In the genomic region with DNA sequence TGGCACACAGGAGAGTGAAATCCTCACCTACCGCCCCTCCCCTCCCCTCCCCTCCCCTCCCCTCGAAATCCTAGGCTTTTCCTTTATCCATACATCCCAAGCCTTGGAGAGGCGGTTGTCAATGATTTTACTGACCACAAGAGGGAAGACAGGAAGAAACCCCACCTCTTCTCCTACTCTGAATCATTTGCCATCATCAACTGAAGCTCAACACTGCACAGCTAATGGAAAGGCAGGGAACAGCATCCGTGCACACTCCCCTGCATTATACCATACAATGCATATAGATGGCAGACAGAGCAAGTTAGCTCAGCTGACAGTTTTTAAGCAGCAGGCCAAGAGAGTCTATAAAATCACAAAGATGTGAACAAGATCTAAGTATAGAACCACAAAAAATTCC, we compare ENCODE assay signal across 13 mouse cellular contexts. TPM values are rescaled to one million over a fixed set of nuclear protein-coding genes. Genes with fewer than 3 reads are reported as not detected.
A peak's percentile ranks its signal among the peaks of the same experiment; 100 is the strongest.
DNase-seq lines count a peak whose midpoint lies in the region; ATAC-seq and TF ChIP-seq lines count a peak whose summit lies in the region.
"Had no signal": no experiment of that assay in that cellular context is flagged by ENCODE, and none has a peak within 500 bp of the region (broad histone marks: within the 10 kb centered on the region; RNA-seq: fewer than 3 reads in every experiment).

No protein-coding gene starts in this region.

- WGBS in neural tube, embryonic 12.5 days = 20% methylated on average over 4 of the region's 4 CpGs
- WGBS in forebrain, embryonic 13.5 days = 10% methylated on average over 4 of the region's 4 CpGs
- 19% methylated on average over 4 of the region's 4 CpGs for WGBS in midbrain, embryonic 10.5 days

- intact Hi-C loops in left cerebral cortex, adult 2 months (cut with DNase I) = no loop called here

- no peak overlapping the region for H3K27ac ChIP-seq in neural tube, embryonic 12.5 days
- H3K27ac ChIP-seq in forebrain, embryonic 13.5 days = peak overlapping the region; percentile 80
- no peak overlapping the region; the same call in 1 of the 2 replicates for H3K27ac ChIP-seq in midbrain, embryonic 10.5 days (replicated peaks)
- no peak overlapping the region for H3K27ac ChIP-seq in left cerebral cortex, adult 2 months
- H3K27ac ChIP-seq: heart, embryonic 13.5 days; liver, embryonic 15.5 days had no signal

- H3K9ac ChIP-seq in neural tube, embryonic 12.5 days = peak overlapping the region; percentile 45; the same call in 1 of the 2 replicates
- H3K9ac ChIP-seq in forebrain, embryonic 13.5 days = peak overlapping the region; percentile 65; the same call in 1 of the 2 replicates
- H3K9ac ChIP-seq: heart, embryonic 13.5 days; liver, embryonic 15.5 days had no signal

- H3K36me3 ChIP-seq in neural tube, embryonic 12.5 days = no peaks in the 10 kb centered on the region
- H3K36me3 ChIP-seq in forebrain, embryonic 13.5 days (ENCODE audit: poor library complexity, severe bottlenecking) = no peaks in the 10 kb centered on the region
- H3K36me3 ChIP-seq in midbrain, embryonic 10.5 days = no peaks in the 10 kb centered on the region
- H3K36me3 ChIP-seq: heart, embryonic 13.5 days; liver, embryonic 15.5 days had no signal

- peak overlapping the region; percentile 18 for H3K4me3 ChIP-seq in neural tube, embryonic 12.5 days
- peak overlapping the region; percentile 39 for H3K4me3 ChIP-seq in forebrain, embryonic 13.5 days
- 0 out of 2 replicates have a peak overlapping the region, but pooled peaks have one; percentile 14 for H3K4me3 ChIP-seq in midbrain, embryonic 10.5 days
- no peak overlapping the region for H3K4me3 ChIP-seq in left cerebral cortex, adult 2 months
- H3K4me3 ChIP-seq: heart, embryonic 13.5 days; liver, embryonic 15.5 days; myocyte had no signal

- no peak; the same call in 1 of the 2 replicates for TF ChIP-seq CTCF in left cerebral cortex, adult 2 months (IDR thresholded peaks at IDR 0.05)

- H3K4me1 ChIP-seq in neural tube, embryonic 12.5 days = peaks cover 8% of the 10 kb centered on the region
- H3K4me1 ChIP-seq in forebrain, embryonic 13.5 days = peaks cover 37% of the 10 kb centered on the region
- peaks cover 20% of the 10 kb centered on the region for H3K4me1 ChIP-seq in midbrain, embryonic 10.5 days

- ATAC-seq in neural tube, embryonic 12.5 days (ENCODE audit: low FRiP score, low read depth) = peak; percentile 83
- ATAC-seq in forebrain, embryonic 13.5 days = peak; percentile 93
- ATAC-seq: intestine, embryonic 16.5 days had no signal

- H3K27me3 ChIP-seq in neural tube, embryonic 12.5 days (replicated peaks) = no peaks in the 10 kb centered on the region
- H3K27me3 ChIP-seq in forebrain, embryonic 13.5 days = no peaks in the 10 kb centered on the region
- H3K27me3 ChIP-seq in midbrain, embryonic 10.5 days (ENCODE audit: low read depth, poor library complexity, severe bottlenecking) = no peaks in the 10 kb centered on the region
- H3K27me3 ChIP-seq: heart, embryonic 13.5 days; liver, embryonic 15.5 days had no signal

- DNase-seq in neural tube, embryonic 10.5 days (ENCODE audit: extremely low spot score, low spot score) = no peak
- DNase-seq in midbrain, embryonic 10.5 days (ENCODE audit: low spot score) = no peak
- DNase-seq in adrenal gland, postnatal 14 days = no peak
- no peak for DNase-seq in cerebellum, adult 8-10 months
- no peak for DNase-seq in left cerebral cortex, adult 2 months (ENCODE audit: extremely low spot score in 1 of 2, low spot score in 2 of 2)
- DNase-seq: cerebellum, postnatal 25 days; thymus, postnatal 14 days had no signal

- H3K9me3 ChIP-seq in neural tube, embryonic 12.5 days = no peaks in the 10 kb centered on the region
- no peaks in the 10 kb centered on the region for H3K9me3 ChIP-seq in forebrain, embryonic 13.5 days (replicated peaks)
- H3K9me3 ChIP-seq in midbrain, embryonic 10.5 days (replicated peaks) = no peaks in the 10 kb centered on the region
- H3K9me3 ChIP-seq: heart, embryonic 13.5 days; liver, embryonic 15.5 days had no signal

- peak overlapping the region; percentile 41; the same call in 1 of the 2 replicates for H3K4me2 ChIP-seq in neural tube, embryonic 12.5 days (replicated peaks)
- H3K4me2 ChIP-seq in forebrain, embryonic 13.5 days = peak overlapping the region; percentile 25
- H3K4me2 ChIP-seq: heart, embryonic 13.5 days; liver, embryonic 15.5 days had no signal

RNA-seq across cellular contexts. Expression of gene Arhgef12, which starts 35.9 kb away (rescaled TPM):
- polyA plus RNA-seq in neural tube, embryonic 12.5 days (2016; fragmentation: Nextera tagmentation; extraction: Ambion mirVana) = 17.1 and 19.2 TPM in 2 replicates
- polyA plus RNA-seq in forebrain, embryonic 13.5 days (2015; fragmentation: Nextera tagmentation; extraction: Ambion mirVana) = 14.9 and 15.8 TPM in 2 replicates
- polyA plus RNA-seq in midbrain, embryonic 10.5 days (2016; fragmentation: Nextera tagmentation; extraction: Ambion mirVana) = 7.3 and 7.8 TPM in 2 replicates
- total RNA-seq in adrenal gland, postnatal 14 days (2021) = 115 and 123 TPM in 2 replicates
- 100 to 1,000 TPM; 162 to 164 TPM for total RNA-seq in left cerebral cortex, adult 2 months (2021)

RNA-seq across cellular contexts. Expression of gene Tmem136, which starts 45.2 kb away (rescaled TPM):
- polyA plus RNA-seq in neural tube, embryonic 12.5 days (2016; fragmentation: Nextera tagmentation; extraction: Ambion mirVana) = 9.4 and 11.5 TPM in 2 replicates
- 8.9 and 10.1 TPM in 2 replicates for polyA plus RNA-seq in forebrain, embryonic 13.5 days (2015; fragmentation: Nextera tagmentation; extraction: Ambion mirVana)
- polyA plus RNA-seq in midbrain, embryonic 10.5 days (2016; fragmentation: Nextera tagmentation; extraction: Ambion mirVana) = 12.6 and 16.3 TPM in 2 replicates
- 4.5 and 5.2 TPM in 2 replicates for total RNA-seq in adrenal gland, postnatal 14 days (2021)
- total RNA-seq in left cerebral cortex, adult 2 months (2021) = 10 to 100 TPM; 15.6 to 16.8 TPM
